Mouse (Mus musculus) left cerebral cortex, adult 2 months (tissue): Measurements from ENCODE around the gene Ccdc13. TPM values are rescaled to one million over a fixed set of nuclear protein-coding genes. Genes with fewer than 3 reads are reported as not detected.

Source experiments
- DNase-seq, 2 experiments: peaks; one replicate each; pipeline ENCODE4 v3.0.0; 2021 to 2022; ENCODE audit warnings: low spot score in 2 of 2, mixed read lengths in 1 of 2; ENCODE audit errors: extremely low spot score in 1 of 2
- H3K27ac ChIP-seq: fragments of 200-600 bp; 2 replicates; pipeline ENCODE4 v1.8.1; 2022
- H3K4me3 ChIP-seq: fragments of 200-600 bp; 2 replicates; pipeline ENCODE4 v1.8.1; 2022
- CTCF ChIP-seq: fragments of 200-600 bp; IDR thresholded peaks from 2 replicates; pipeline ENCODE4 v1.8.1; 2022; ENCODE audit warnings: antibody characterized with exemption, mild to moderate bottlenecking, moderate library complexity
- intact Hi-C: fragments of 180-260 bp; cut with DNase I; formaldehyde crosslinking; loops from one replicate; pipeline ENCODE4 v1.15.1; 2025
- total RNA-seq, 2 experiments: library from RNA; stranded (reverse); gene quantifications; 2 replicates each; pipeline ENCODE4 v1.2.3; 2021

Gene Ccdc13
- total RNA-seq, 2 experiments from 2014 or later: 5.7 to 6.2 TPM

DNA sequence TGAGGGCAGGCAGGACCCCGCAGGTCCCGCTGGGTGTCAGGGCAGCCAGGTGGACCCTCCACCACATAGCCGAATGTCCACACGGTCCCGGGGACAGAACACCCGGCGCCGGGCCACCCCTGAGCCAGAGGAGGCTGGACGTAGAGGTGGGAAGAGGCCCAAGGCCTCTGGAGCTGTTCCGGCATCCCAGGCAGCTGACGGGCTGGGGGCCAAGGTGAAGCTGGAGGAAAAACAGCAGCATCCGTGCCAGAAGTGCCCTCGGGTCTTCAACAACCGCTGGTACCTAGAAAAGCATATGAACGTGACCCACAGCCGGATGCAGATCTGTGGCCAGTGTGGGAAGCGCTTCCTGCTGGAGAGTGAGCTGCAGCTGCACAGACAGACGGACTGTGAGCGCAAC, 75.5 kb downstream of the Ccdc13 start:
- intact Hi-C loops: loop anchor here (5.0 kb wide), 1 partner anchor 59 kb away; no protein-coding TSS in a partner anchor
- Histone ChIP-seq H3K27ac (0 out of 2 replicates have a peak overlapping the region, but pooled peaks have one; percentile 40), H3K4me3 (no peak overlapping the region)
- no peak for DNase-seq
- no peak for TF ChIP-seq CTCF

DNA sequence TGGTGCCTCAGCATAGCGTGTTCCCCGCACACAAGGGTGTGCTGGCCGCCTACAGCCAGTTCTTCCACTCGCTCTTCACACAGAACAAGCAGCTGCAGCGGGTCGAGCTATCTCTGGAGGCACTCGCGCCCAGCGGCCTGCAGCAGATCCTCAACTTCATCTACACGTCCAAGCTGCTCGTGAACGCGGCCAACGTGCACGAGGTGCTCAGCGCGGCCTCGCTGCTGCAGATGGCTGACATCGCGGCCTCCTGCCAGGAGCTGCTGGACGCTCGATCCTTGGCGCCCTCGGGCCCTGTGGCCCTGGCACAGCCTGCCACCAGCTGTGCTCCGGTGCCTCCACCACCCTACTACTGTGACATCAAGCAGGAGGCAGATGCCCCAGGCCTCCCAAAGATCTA, 76.5 kb downstream of the Ccdc13 start:
- no peak overlapping the region for H3K27ac ChIP-seq
- no peak for TF ChIP-seq CTCF
- no peak for DNase-seq
- intact Hi-C loops: loop anchor here (5.0 kb wide), 1 partner anchor 60 kb away; no protein-coding TSS in a partner anchor
- no peak overlapping the region for H3K4me3 ChIP-seq

DNA sequence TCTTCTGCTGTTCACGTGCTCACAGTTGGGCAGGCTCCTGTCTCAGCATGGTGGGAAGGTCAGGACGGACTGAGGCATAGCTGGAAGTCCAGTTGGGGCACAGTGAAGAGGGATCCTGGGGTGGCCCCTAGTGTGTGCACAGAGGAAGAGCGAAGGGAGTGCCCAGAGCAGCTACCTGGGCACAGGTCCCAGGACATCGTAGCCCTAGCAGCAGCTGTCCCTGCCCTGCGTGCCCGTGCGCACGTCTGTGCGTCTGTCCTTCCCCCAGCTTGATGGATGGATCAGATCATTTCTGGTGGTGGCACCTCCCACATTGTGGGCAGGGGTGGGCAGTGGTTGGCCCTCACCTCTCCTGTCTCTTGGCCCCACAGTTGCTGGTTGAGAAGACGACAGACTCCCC, 77.0 kb downstream of the Ccdc13 start:
- no peak for TF ChIP-seq CTCF
- intact Hi-C loops: loop anchor here (5.0 kb wide), 1 partner anchor 60 kb away; no protein-coding TSS in a partner anchor
- Histone ChIP-seq H3K27ac (no peak overlapping the region; the same call in 1 of the 2 replicates), H3K4me3 (no peak overlapping the region)
- DNase-seq: no peak

GRCm38 (mm10) chr9:121761787-121762186, 77.5 kb downstream of the Ccdc13 start:
- TF ChIP-seq CTCF: no peak
- H3K27ac ChIP-seq: peak overlapping the region; percentile 47
- H3K4me3 ChIP-seq: no peak overlapping the region
- intact Hi-C loops: loop anchor here (2.0 to 5.0 kb wide), 2 partner anchors 15 to 61 kb away; partner anchors contain the start of gene Klhl40
- DNase-seq: peak in 1 of 2 experiments; percentile 13

DNA sequence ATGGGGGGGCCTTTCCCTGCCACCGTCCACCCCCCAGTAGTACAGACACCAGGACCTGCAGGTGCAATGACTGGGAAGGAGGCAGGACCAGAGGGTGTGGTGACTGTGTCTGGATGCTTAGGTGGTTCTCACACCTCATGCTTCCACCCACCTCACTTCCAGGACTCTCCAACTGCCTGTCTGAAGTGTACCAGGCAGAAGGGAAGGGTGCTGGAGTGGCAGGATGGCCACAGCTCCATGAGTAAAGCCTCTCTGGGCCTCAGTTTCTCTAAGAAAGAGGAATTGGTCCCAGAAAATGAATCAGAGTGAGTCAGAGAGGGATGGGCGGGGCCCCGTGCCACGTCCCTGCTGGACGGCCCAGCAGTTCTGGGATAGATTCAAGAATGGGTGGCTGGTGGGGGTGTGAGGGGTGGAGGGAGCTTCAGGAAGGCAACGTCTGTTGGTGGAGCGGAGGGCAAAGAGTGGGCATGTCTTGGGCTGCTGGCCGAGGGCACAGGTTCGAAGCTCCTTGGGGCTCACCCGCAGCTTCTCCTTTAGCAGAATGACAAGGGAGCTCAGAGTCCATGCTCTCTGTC, 78.1 kb downstream of the Ccdc13 start:
- peak in 1 of 2 experiments; percentile 35 for DNase-seq

DNA sequence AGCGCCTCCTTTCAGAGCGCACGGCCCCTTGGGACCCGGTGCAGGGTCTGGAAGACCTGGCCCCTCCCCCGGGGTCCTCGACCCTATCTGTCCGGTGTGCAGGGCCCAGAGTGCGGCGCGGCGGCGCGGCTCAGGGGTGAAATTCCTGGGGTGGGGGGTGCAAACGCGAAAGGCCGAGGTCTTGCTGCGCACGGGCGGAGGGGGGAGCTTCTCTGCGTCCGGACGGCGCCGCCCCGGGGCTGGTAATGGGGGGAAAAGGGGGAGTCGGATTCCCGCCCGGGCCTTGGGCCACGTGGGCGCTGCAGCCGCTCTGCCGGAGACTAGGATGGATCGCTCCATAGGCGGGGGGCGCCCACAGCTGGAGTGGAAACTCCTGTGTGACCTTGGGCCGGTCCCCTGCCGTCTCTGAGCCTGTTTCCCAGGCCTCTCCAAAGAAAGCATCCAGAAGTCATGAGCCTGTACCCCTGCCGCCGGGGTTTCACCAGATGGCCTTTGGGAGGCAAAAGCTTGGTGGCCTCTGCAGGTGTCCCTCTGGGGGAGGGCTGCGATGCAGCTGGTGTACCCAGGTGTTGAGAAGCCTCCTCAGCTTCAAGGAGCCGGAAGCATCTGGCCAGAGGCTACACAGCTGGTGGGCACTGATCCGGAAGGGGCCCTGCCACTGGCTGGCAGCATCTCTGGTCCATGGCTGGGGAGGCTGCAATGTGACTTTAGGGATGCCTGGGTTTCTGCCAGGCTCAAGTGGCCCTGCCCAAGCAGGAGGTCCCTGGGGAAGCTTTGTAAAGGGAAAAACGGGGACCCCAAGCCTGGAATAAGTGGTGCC, 78.8 kb downstream of the Ccdc13 start:
- intact Hi-C loops: loop anchor here (2.0 to 5.0 kb wide), 2 partner anchors 16 to 62 kb away; partner anchors contain the start of gene Klhl40
- no peak for TF ChIP-seq CTCF
- Histone ChIP-seq H3K4me3 (peak overlapping the region; percentile 95), H3K27ac (peak overlapping the region; percentile 94)
- DNase-seq: peak; percentile 58 to 64

More for the DNA sequence above, 78.1 kb downstream of the Ccdc13 start:
- Histone ChIP-seq H3K4me3 (peak overlapping the region; percentile 95), H3K27ac (peak overlapping the region; percentile 94)
- intact Hi-C loops: loop anchor here (2.0 to 5.0 kb wide), 2 partner anchors 16 to 61 kb away; partner anchors contain the start of gene Klhl40
- no peak for TF ChIP-seq CTCF

- intact Hi-C loops: loop anchor here (2.0 to 5.0 kb wide), 3 partner anchors 17 to 71 kb away; partner anchors contain the start of gene Klhl40
- no peak; the same call in 1 of the 2 replicates for TF ChIP-seq CTCF
- Histone ChIP-seq H3K4me3 (peak within 1 kb of the TSS; percentile 95), H3K27ac (peak within 1 kb of the TSS; percentile 99)
- peak; percentile 76 for DNase-seq
These were observed 79.9 kb downstream of the Ccdc13 start, which contains the start of gene Zfp651 for GRCm38 (mm10) chr9:121759091-121760081. TSS of gene Zfp651 (plus strand) at chr9:121759330.

GRCm38 (mm10) chr9:121757835-121758814, 81.1 kb downstream of the Ccdc13 start:
- Histone ChIP-seq H3K27ac (peak overlapping the region; percentile 99), H3K4me3 (peak overlapping the region; percentile 95)
- peak; percentile 10 to 14 for DNase-seq
- intact Hi-C loops: loop anchor here (2.0 kb wide), 1 partner anchor 73 kb away; no protein-coding TSS in a partner anchor
- no peak for TF ChIP-seq CTCF

GRCm38 (mm10) chr9:121757432-121757831, 81.8 kb downstream of the Ccdc13 start:
- H3K4me3 ChIP-seq: no peak overlapping the region
- DNase-seq: peak; percentile 23 to 25
- peak overlapping the region; percentile 99 for H3K27ac ChIP-seq
- TF ChIP-seq CTCF: no peak
- intact Hi-C loops: no loop called here

DNA sequence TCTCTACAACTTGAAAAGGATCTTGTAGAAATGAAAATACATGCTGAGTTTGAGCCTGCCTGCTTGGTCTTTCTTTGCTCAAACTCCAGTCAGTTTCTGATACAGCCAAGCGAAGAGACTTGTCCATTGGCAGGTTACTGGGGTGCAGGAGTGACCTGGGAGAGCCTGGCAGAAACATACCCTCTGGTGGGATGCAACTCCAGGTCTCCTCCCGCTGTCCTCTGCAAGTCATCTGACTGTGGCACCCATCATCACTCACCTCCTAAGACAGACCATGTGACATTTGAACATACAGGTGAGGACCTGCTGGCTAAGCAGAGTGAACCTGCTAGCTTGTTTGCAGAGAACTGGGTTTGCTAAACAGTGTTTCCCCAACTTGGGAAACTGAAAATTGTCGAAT, 82.5 kb downstream of the Ccdc13 start:
- Histone ChIP-seq H3K27ac (0 out of 2 replicates have a peak overlapping the region, but pooled peaks have one; percentile 2), H3K4me3 (no peak overlapping the region)
- no peak for DNase-seq
- no peak for TF ChIP-seq CTCF
- intact Hi-C loops: no loop called here
